Comparison of ENCODE assay signal across 20 mouse cellular contexts in genomic region chr6:117847772-117848171, GRCm38 (mm10). TPM values are rescaled to one million over a fixed set of nuclear protein-coding genes. Genes with fewer than 3 reads are reported as not detected.
DNase-seq lines count a peak whose midpoint lies in the region; ATAC-seq and TF ChIP-seq lines count a peak whose summit lies in the region.
"Had no signal": no experiment of that assay in that cellular context is flagged by ENCODE, and none has a peak within 500 bp of the region (broad histone marks: within the 10 kb centered on the region; RNA-seq: fewer than 3 reads in every experiment).

No protein-coding gene starts in this region.

- H3K36me3 ChIP-seq in liver, embryonic 14.5 days (replicated peaks; ENCODE audit: control insufficient read depth, insufficient read depth, low read depth), result peaks cover 6% of the 10 kb centered on the region; the same call in 1 of the 2 replicates
- H3K36me3 ChIP-seq in liver, embryonic 12.5 days, result peaks cover 57% of the 10 kb centered on the region
- H3K36me3 ChIP-seq in stomach, postnatal 0 days (ENCODE audit: control insufficient read depth, insufficient read depth, low read length), result peaks cover 19% of the 10 kb centered on the region
- peaks cover 69% of the 10 kb centered on the region for H3K36me3 ChIP-seq in hindbrain, embryonic 14.5 days (replicated peaks; ENCODE audit: control insufficient read depth, insufficient read depth)

- no peak overlapping the region for H3K27ac ChIP-seq in liver, embryonic 14.5 days
- H3K27ac ChIP-seq in liver, embryonic 12.5 days, result no peak overlapping the region
- H3K27ac ChIP-seq in stomach, postnatal 0 days (replicated peaks), result no peak overlapping the region
- no peak overlapping the region for H3K27ac ChIP-seq in hindbrain, embryonic 14.5 days
- H3K27ac ChIP-seq: embryonic facial prominence, embryonic 12.5 days; hindbrain, postnatal 0 days; stomach, embryonic 15.5 days had no signal

- H3K9ac ChIP-seq in liver, embryonic 14.5 days (replicated peaks), result no peak overlapping the region
- no peak overlapping the region for H3K9ac ChIP-seq in liver, embryonic 12.5 days
- no peak overlapping the region for H3K9ac ChIP-seq in stomach, postnatal 0 days (ENCODE audit: low read length)
- no peak overlapping the region for H3K9ac ChIP-seq in hindbrain, embryonic 14.5 days
- H3K9ac ChIP-seq: embryonic facial prominence, embryonic 12.5 days; stomach, embryonic 15.5 days had no signal

- no peaks in the 10 kb centered on the region for H3K9me3 ChIP-seq in liver, embryonic 14.5 days (ENCODE audit: control insufficient read depth, low read length)
- H3K9me3 ChIP-seq in liver, embryonic 12.5 days (replicated peaks), result no peaks in the 10 kb centered on the region
- no peaks in the 10 kb centered on the region for H3K9me3 ChIP-seq in stomach, postnatal 0 days (ENCODE audit: control insufficient read depth, low read length)
- no peaks in the 10 kb centered on the region for H3K9me3 ChIP-seq in hindbrain, embryonic 14.5 days (ENCODE audit: control insufficient read depth, low read length)
- H3K9me3 ChIP-seq: embryonic facial prominence, embryonic 12.5 days; G1E; stomach, embryonic 15.5 days had no signal

- CTCF ChIA-PET in Patski (lab: Charles Lee), result interaction anchor here (1.3 to 2.7 kb wide), 2 partner anchors 12 to 72 kb away, joined by 4 to 7 read pairs; no protein-coding TSS in a partner anchor

- in situ Hi-C loops in Patski (cut with MboI; ENCODE audit: low pct_unique_long_range_greater_than_20kb), result no loop called here

- H3K4me1 ChIP-seq in liver, embryonic 14.5 days (replicated peaks; ENCODE audit: control insufficient read depth in 2 of 2, insufficient read depth in 2 of 2, low read length in 1 of 2), result peaks cover 8 to 12% of the 10 kb centered on the region in 2 experiments
- H3K4me1 ChIP-seq in liver, embryonic 12.5 days, result peaks cover 31% of the 10 kb centered on the region
- no peaks in the 10 kb centered on the region for H3K4me1 ChIP-seq in stomach, postnatal 0 days (replicated peaks; ENCODE audit: control insufficient read depth, insufficient read depth)
- no peaks in the 10 kb centered on the region for H3K4me1 ChIP-seq in hindbrain, embryonic 14.5 days (replicated peaks; ENCODE audit: control insufficient read depth, insufficient read depth, low read length)
- H3K4me1 ChIP-seq: embryonic facial prominence, embryonic 12.5 days; stomach, embryonic 15.5 days had no signal

- 59% methylated on average over 2 of the region's 2 CpGs for WGBS in liver, embryonic 14.5 days (ENCODE audit: insufficient replicate concordance)
- 87% methylated on average over 2 of the region's 2 CpGs for WGBS in liver, embryonic 12.5 days (ENCODE audit: insufficient replicate concordance)
- WGBS in stomach, postnatal 0 days, result 96% methylated on average over 2 of the region's 2 CpGs
- WGBS in hindbrain, embryonic 14.5 days, result 94% methylated on average over 2 of the region's 2 CpGs

- no peak for DNase-seq in liver, embryonic 14.5 days (ENCODE audit: low read depth in 3 of 3, low spot score in 3 of 3)
- peak; percentile 17 for DNase-seq in CD4-positive helper T cell, adult 2 months (ENCODE audit: low read depth, low spot score)
- no peak for DNase-seq in Patski (ENCODE audit: low read depth, low spot score)
- no peak for DNase-seq in stomach, postnatal 0 days (ENCODE audit: low spot score)
- no peak for DNase-seq in kidney, adult 9 months
- DNase-seq in hindbrain, embryonic 14.5 days (ENCODE audit: low spot score), result no peak
- DNase-seq: cerebellum, adult 8-10 months; gastrocnemius, postnatal 25 days; kidney, adult 8-10 months; layer of hippocampus, postnatal 36 days; left cerebral cortex, postnatal 4 days; lung, postnatal 14 days; right cerebral cortex, adult 18-20 months had no signal

- no peak for ATAC-seq in liver, embryonic 14.5 days (ENCODE audit: insufficient read depth)
- ATAC-seq in liver, embryonic 12.5 days, result no peak
- no peak for ATAC-seq in Patski
- ATAC-seq in stomach, postnatal 0 days (ENCODE audit: low FRiP score, low TSS enrichment), result no peak
- no peak for ATAC-seq in hindbrain, embryonic 14.5 days (ENCODE audit: low FRiP score)
- ATAC-seq: hindbrain, postnatal 0 days; midbrain, embryonic 16.5 days had no signal

- no peak overlapping the region for H3K4me2 ChIP-seq in liver, embryonic 14.5 days (ENCODE audit: low read depth)
- no peak overlapping the region for H3K4me2 ChIP-seq in liver, embryonic 12.5 days
- no peak overlapping the region for H3K4me2 ChIP-seq in stomach, postnatal 0 days (replicated peaks; ENCODE audit: low read depth)
- H3K4me2 ChIP-seq in hindbrain, embryonic 14.5 days (replicated peaks), result no peak overlapping the region
- H3K4me2 ChIP-seq: embryonic facial prominence, embryonic 12.5 days; heart, embryonic 11.5 days; stomach, embryonic 15.5 days had no signal

- H3K4me3 ChIP-seq in liver, embryonic 14.5 days (ENCODE audit: insufficient read depth in 1 of 2, low read depth in 2 of 2, low read length in 2 of 2), result no peak overlapping the region
- H3K4me3 ChIP-seq in liver, embryonic 12.5 days, result no peak overlapping the region
- H3K4me3 ChIP-seq in stomach, postnatal 0 days (ENCODE audit: low read depth, low read length), result no peak overlapping the region
- no peak overlapping the region for H3K4me3 ChIP-seq in hindbrain, embryonic 14.5 days (replicated peaks; ENCODE audit: low read length)
- H3K4me3 ChIP-seq: embryonic facial prominence, embryonic 12.5 days; stomach, embryonic 15.5 days had no signal

- POLR2A ChIA-PET in Patski (lab: Charles Lee), result interaction anchor here (0.6 kb wide), 2 partner anchors 50 to 537 kb away, joined by 4 to 9 read pairs; no protein-coding TSS in a partner anchor

- 0 out of 2 replicates have a peak, but pooled peaks have one; percentile 13 for TF ChIP-seq CTCF in liver, embryonic 14.5 days (IDR thresholded peaks at IDR 0.05; ENCODE audit: low read depth)
- peak; percentile 48 for TF ChIP-seq CTCF in Patski (IDR thresholded peaks at IDR 0.05)
- TF ChIP-seq CTCF in stomach, postnatal 0 days (IDR thresholded peaks at IDR 0.05; ENCODE audit: low read depth), result peak; percentile 23; the same call in 1 of the 2 replicates

- no peaks in the 10 kb centered on the region for H3K27me3 ChIP-seq in liver, embryonic 14.5 days (ENCODE audit: control insufficient read depth, insufficient read depth, low read length)
- no peaks in the 10 kb centered on the region for H3K27me3 ChIP-seq in liver, embryonic 12.5 days (replicated peaks)
- no peaks in the 10 kb centered on the region for H3K27me3 ChIP-seq in Patski
- no peaks in the 10 kb centered on the region for H3K27me3 ChIP-seq in stomach, postnatal 0 days (ENCODE audit: control insufficient read depth, insufficient read depth, low read length)
- no peaks in the 10 kb centered on the region for H3K27me3 ChIP-seq in hindbrain, embryonic 14.5 days (ENCODE audit: control insufficient read depth, insufficient read depth, low read length)
- H3K27me3 ChIP-seq: embryonic facial prominence, embryonic 12.5 days; stomach, embryonic 15.5 days had no signal

- no peak for TF ChIP-seq EP300 in liver, embryonic 14.5 days (IDR thresholded peaks at IDR 0.05; ENCODE audit: low read depth)
- no peak for TF ChIP-seq EP300 in stomach, postnatal 0 days (optimal IDR thresholded peaks at IDR 0.05)

RNA-seq across cellular contexts. Expression of gene Zfp637, which starts 6.8 kb away (rescaled TPM):
- 13.5 and 15.0 TPM in 2 replicates for polyA plus RNA-seq in liver, embryonic 14.5 days (2012; rRNA removed)
- 30.3 and 32.4 TPM in 2 replicates for polyA plus RNA-seq in liver, embryonic 14.5 days (2014; fragmentation: Nextera tagmentation; extraction: Ambion mirVana)
- 40.4 and 48.6 TPM in 2 replicates for polyA plus RNA-seq in liver, embryonic 12.5 days (2016; fragmentation: Nextera tagmentation; extraction: Ambion mirVana)
- 60.3 TPM for polyA plus RNA-seq in Patski (2021)
- polyA plus RNA-seq in stomach, postnatal 0 days (2015; fragmentation: Nextera tagmentation; extraction: Ambion mirVana), result 59.2 and 60.3 TPM in 2 replicates
- polyA plus RNA-seq in hindbrain, embryonic 14.5 days (2014; fragmentation: Nextera tagmentation; extraction: Ambion mirVana), result 136 and 145 TPM in 2 replicates

RNA-seq across cellular contexts. Expression of gene Zfp239, which starts 14.1 kb away (rescaled TPM):
- 1.2 and 2.0 TPM in 2 replicates for polyA plus RNA-seq in liver, embryonic 14.5 days (2012; rRNA removed)
- polyA plus RNA-seq in liver, embryonic 14.5 days (2014; fragmentation: Nextera tagmentation; extraction: Ambion mirVana), result 2.9 and 3.5 TPM in 2 replicates
- 4.7 and 5.6 TPM in 2 replicates for polyA plus RNA-seq in liver, embryonic 12.5 days (2016; fragmentation: Nextera tagmentation; extraction: Ambion mirVana)
- 14.3 TPM for polyA plus RNA-seq in Patski (2021)
- polyA plus RNA-seq in stomach, postnatal 0 days (2015; fragmentation: Nextera tagmentation; extraction: Ambion mirVana), result 1.7 and 2.0 TPM in 2 replicates
- 12.8 and 14.8 TPM in 2 replicates for polyA plus RNA-seq in hindbrain, embryonic 14.5 days (2014; fragmentation: Nextera tagmentation; extraction: Ambion mirVana)

RNA-seq across cellular contexts. Expression of gene Hnrnpf, which starts 52.4 kb away (rescaled TPM):
- polyA plus RNA-seq in liver, embryonic 14.5 days (2012; rRNA removed), result 222 and 368 TPM in 2 replicates
- polyA plus RNA-seq in liver, embryonic 14.5 days (2014; fragmentation: Nextera tagmentation; extraction: Ambion mirVana), result 457 and 507 TPM in 2 replicates
- polyA plus RNA-seq in liver, embryonic 12.5 days (2016; fragmentation: Nextera tagmentation; extraction: Ambion mirVana), result 702 and 711 TPM in 2 replicates
- polyA plus RNA-seq in Patski (2021), result 521 TPM
- 388 and 401 TPM in 2 replicates for polyA plus RNA-seq in stomach, postnatal 0 days (2015; fragmentation: Nextera tagmentation; extraction: Ambion mirVana)
- polyA plus RNA-seq in hindbrain, embryonic 14.5 days (2014; fragmentation: Nextera tagmentation; extraction: Ambion mirVana), result 254 and 284 TPM in 2 replicates
